In the genomic region with DNA sequence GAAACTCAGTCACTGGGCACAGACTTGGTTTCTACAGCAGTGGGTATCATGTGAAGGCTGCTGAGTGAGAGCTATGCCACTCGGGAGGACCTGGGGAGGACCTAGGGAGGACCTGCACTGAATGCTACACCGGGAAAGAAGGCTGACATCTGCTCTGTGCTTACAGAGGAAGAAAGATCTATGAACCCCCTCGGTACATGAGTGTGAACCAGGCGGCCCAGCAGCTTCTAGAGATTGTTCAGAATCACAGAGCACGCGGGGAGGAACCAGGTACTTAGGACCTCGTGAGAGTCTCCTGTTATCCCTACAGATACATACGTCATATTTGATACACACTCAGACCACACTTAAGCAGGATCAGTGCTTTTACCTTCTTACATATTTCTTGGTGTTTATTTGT, we compare ENCODE assay signal across 35 mouse cellular contexts.
"Had no signal": no experiment of that assay in that cellular context is flagged by ENCODE, and none has a peak within 500 bp of the region (broad histone marks: within the 10 kb centered on the region; RNA-seq: fewer than 3 reads in every experiment).

No protein-coding gene starts in this region.

- H3K9me3 ChIP-seq: heart, embryonic 12.5 days; heart, embryonic 13.5 days; heart, embryonic 15.5 days; hindbrain, embryonic 10.5 days; hindbrain, embryonic 12.5 days; hindbrain, embryonic 13.5 days; hindbrain, embryonic 15.5 days; intestine, embryonic 15.5 days; kidney, embryonic 15.5 days had no signal

- H3K4me1 ChIP-seq: hindbrain, embryonic 10.5 days; hindbrain, embryonic 12.5 days; hindbrain, embryonic 13.5 days; hindbrain, embryonic 15.5 days; intestine, embryonic 15.5 days; kidney, embryonic 15.5 days had no signal

- DNase-seq: heart, postnatal 10 days; heart, postnatal 14 days; heart, postnatal 36 days; heart, postnatal 4 days; kidney, adult 11 months; kidney, adult 18-20 months; kidney, adult 2 months; kidney, adult 8-10 months; kidney, adult 9 months; kidney, postnatal 10 days; kidney, postnatal 14 days; kidney, postnatal 25 days; kidney, postnatal 36 days; kidney, postnatal 4 days; layer of hippocampus, adult 9-11 months; layer of hippocampus, postnatal 36 days had no signal

- ATAC-seq: hindbrain, embryonic 16.5 days; hindbrain, postnatal 0 days; inflammation-experienced regulatory T-cells, adult 6 months; intestine, embryonic 15.5 days; intestine, embryonic 16.5 days; intestine, postnatal 0 days had no signal

- H3K4me3 ChIP-seq: heart, embryonic 12.5 days; heart, embryonic 13.5 days; heart, embryonic 15.5 days; hindbrain, embryonic 10.5 days; hindbrain, embryonic 12.5 days; hindbrain, embryonic 13.5 days; hindbrain, embryonic 15.5 days; intestine, embryonic 15.5 days; kidney, embryonic 15.5 days; layer of hippocampus, adult 2 months; left cerebral cortex, adult 2 months had no signal

- H3K4me2 ChIP-seq: heart, embryonic 11.5 days; heart, embryonic 12.5 days; heart, embryonic 13.5 days; heart, embryonic 15.5 days; hindbrain, embryonic 12.5 days; hindbrain, embryonic 13.5 days; hindbrain, embryonic 14.5 days; hindbrain, embryonic 15.5 days; intestine, embryonic 15.5 days; kidney, embryonic 15.5 days had no signal

- H3K27me3 ChIP-seq: heart, embryonic 12.5 days; heart, embryonic 13.5 days; heart, embryonic 15.5 days; hindbrain, embryonic 12.5 days; hindbrain, embryonic 13.5 days; hindbrain, embryonic 15.5 days; intestine, embryonic 15.5 days; kidney, embryonic 15.5 days had no signal

- H3K27ac ChIP-seq: heart, embryonic 13.5 days; heart, embryonic 15.5 days; hindbrain, embryonic 10.5 days; hindbrain, embryonic 12.5 days; hindbrain, embryonic 13.5 days; hindbrain, embryonic 14.5 days; hindbrain, embryonic 15.5 days; hindbrain, postnatal 0 days; intestine, embryonic 15.5 days; kidney, embryonic 15.5 days; kidney, postnatal 0 days; layer of hippocampus, adult 2 months; left cerebral cortex, adult 2 months had no signal

- H3K9ac ChIP-seq: heart, embryonic 12.5 days; heart, embryonic 13.5 days; heart, embryonic 15.5 days; hindbrain, embryonic 12.5 days; hindbrain, embryonic 13.5 days; hindbrain, embryonic 14.5 days; hindbrain, embryonic 15.5 days; intestine, embryonic 15.5 days; kidney, embryonic 15.5 days had no signal
